Mouse (Mus musculus): ENCODE measurements at regions not wholly inside any gene's neighbourhood (a gene's known extent, or its start where the extent isn't known, plus 50 kb on each side); places are given as distances from the start of the nearest gene placed in this dataset.

GRCm38 (mm10) chr4:105937587-105937986, 147.9 kb downstream of the Gm12728 start:
- intact Hi-C loops (cut with DNase I), result no loop called here
- no peak overlapping the region for H3K27ac ChIP-seq

GRCm38 (mm10) chr4:105938886-105939285, 149.2 kb downstream of the Gm12728 start:
- H3K4me1 ChIP-seq (ENCODE audit: control insufficient read depth, insufficient read depth, low read length), result no peaks in the 10 kb centered on the region; the same call in 1 of the 2 replicates
- H3K27ac ChIP-seq, result no peak overlapping the region
- no peaks in the 10 kb centered on the region for H3K79me2 ChIP-seq (replicated peaks; ENCODE audit: control insufficient read depth, insufficient read depth, low read length)
- H3K27me3 ChIP-seq (ENCODE audit: control insufficient read depth, insufficient read depth, low read length), result no peaks in the 10 kb centered on the region
- no peak for DNase-seq
- no peak for TF ChIP-seq EP300 (IDR thresholded peaks at IDR 0.05; ENCODE audit: insufficient read depth, low read depth, low read length)
- TF ChIP-seq CTCF (IDR thresholded peaks at IDR 0.05), result no peak
- TF ChIP-seq POLR2A (IDR thresholded peaks at IDR 0.05; ENCODE audit: insufficient read depth, low read depth, low read length), result no peak
- no peaks in the 10 kb centered on the region for H3K36me3 ChIP-seq (ENCODE audit: control insufficient read depth, insufficient read depth, low read length)
- no peak overlapping the region for H3K4me3 ChIP-seq
- no peak overlapping the region for H3K9ac ChIP-seq (ENCODE audit: low read depth, low read length)
- intact Hi-C loops (cut with DNase I), result no loop called here
- WGBS, result 92% methylated on average over 11 of the region's 11 CpGs

More at GRCm38 (mm10) chr4:105937587-105937986, 147.9 kb downstream of the Gm12728 start:
- Histone ChIP-seq H3K4me3 (no peak overlapping the region), H3K4me1 (ENCODE audit: control insufficient read depth, insufficient read depth, low read length) (no peaks in the 10 kb centered on the region; the same call in 1 of the 2 replicates), H3K9ac (ENCODE audit: low read depth, low read length) (no peak overlapping the region), H3K79me2 (replicated peaks; ENCODE audit: control insufficient read depth, insufficient read depth, low read length) (no peaks in the 10 kb centered on the region), H3K27me3 (ENCODE audit: control insufficient read depth, insufficient read depth, low read length) (no peaks in the 10 kb centered on the region), H3K36me3 (ENCODE audit: control insufficient read depth, insufficient read depth, low read length) (no peaks in the 10 kb centered on the region)
- no peak for TF ChIP-seq CTCF (IDR thresholded peaks at IDR 0.05)
- no peak for TF ChIP-seq POLR2A (IDR thresholded peaks at IDR 0.05; ENCODE audit: insufficient read depth, low read depth, low read length)
- TF ChIP-seq EP300 (IDR thresholded peaks at IDR 0.05; ENCODE audit: insufficient read depth, low read depth, low read length), result no peak
- 75% methylated on average over 6 of the region's 6 CpGs for WGBS
- no peak for DNase-seq

GRCm38 (mm10) chr4:105939636-105940199, 150.0 kb downstream of the Gm12728 start:
- WGBS, result 86% methylated on average over 11 of the region's 11 CpGs
- intact Hi-C loops (cut with DNase I), result loop anchor here (2.0 kb wide), 1 partner anchor 785 kb away; no protein-coding TSS in a partner anchor
- TF ChIP-seq POLR2A (IDR thresholded peaks at IDR 0.05; ENCODE audit: insufficient read depth, low read depth, low read length), result no peak
- no peak for TF ChIP-seq EP300 (IDR thresholded peaks at IDR 0.05; ENCODE audit: insufficient read depth, low read depth, low read length)
- TF ChIP-seq CTCF (IDR thresholded peaks at IDR 0.05), result no peak

GRCm38 (mm10) chr4:105940891-105941290, 151.2 kb downstream of the Gm12728 start:
- Histone ChIP-seq H3K4me1 (ENCODE audit: control insufficient read depth, insufficient read depth, low read length) (no peaks in the 10 kb centered on the region; the same call in 1 of the 2 replicates), H3K27ac (no peak overlapping the region), H3K27me3 (ENCODE audit: control insufficient read depth, insufficient read depth, low read length) (no peaks in the 10 kb centered on the region), H3K79me2 (replicated peaks; ENCODE audit: control insufficient read depth, insufficient read depth, low read length) (no peaks in the 10 kb centered on the region), H3K9ac (ENCODE audit: low read depth, low read length) (no peak overlapping the region), H3K4me3 (no peak overlapping the region), H3K36me3 (ENCODE audit: control insufficient read depth, insufficient read depth, low read length) (no peaks in the 10 kb centered on the region)
- 75% methylated on average over 7 of the region's 7 CpGs for WGBS
- DNase-seq, result no peak
- TF ChIP-seq POLR2A (IDR thresholded peaks at IDR 0.05; ENCODE audit: insufficient read depth, low read depth, low read length), result no peak
- no peak for TF ChIP-seq CTCF (IDR thresholded peaks at IDR 0.05)
- intact Hi-C loops (cut with DNase I), result loop anchor here (2.0 kb wide), 1 partner anchor 786 kb away; no protein-coding TSS in a partner anchor

More at GRCm38 (mm10) chr4:105939636-105940199, 150.0 kb downstream of the Gm12728 start:
- H3K27ac ChIP-seq, result no peak overlapping the region
- no peaks in the 10 kb centered on the region for H3K27me3 ChIP-seq (ENCODE audit: control insufficient read depth, insufficient read depth, low read length)
- H3K79me2 ChIP-seq (replicated peaks; ENCODE audit: control insufficient read depth, insufficient read depth, low read length), result no peaks in the 10 kb centered on the region
- no peaks in the 10 kb centered on the region; the same call in 1 of the 2 replicates for H3K4me1 ChIP-seq (ENCODE audit: control insufficient read depth, insufficient read depth, low read length)
- no peak overlapping the region for H3K9ac ChIP-seq (ENCODE audit: low read depth, low read length)
- H3K4me3 ChIP-seq, result no peak overlapping the region
- no peaks in the 10 kb centered on the region for H3K36me3 ChIP-seq (ENCODE audit: control insufficient read depth, insufficient read depth, low read length)
- DNase-seq, result no peak

GRCm38 (mm10) chr4:105941785-105942184, 152.1 kb downstream of the Gm12728 start:
- intact Hi-C loops (cut with DNase I), result loop anchor here (2.0 kb wide), 1 partner anchor 787 kb away; no protein-coding TSS in a partner anchor
- Histone ChIP-seq H3K9ac (ENCODE audit: low read depth, low read length) (no peak overlapping the region), H3K4me1 (ENCODE audit: control insufficient read depth, insufficient read depth, low read length) (no peaks in the 10 kb centered on the region; the same call in 1 of the 2 replicates), H3K27ac (no peak overlapping the region), H3K36me3 (ENCODE audit: control insufficient read depth, insufficient read depth, low read length) (no peaks in the 10 kb centered on the region), H3K79me2 (replicated peaks; ENCODE audit: control insufficient read depth, insufficient read depth, low read length) (no peaks in the 10 kb centered on the region), H3K4me3 (no peak overlapping the region), H3K27me3 (ENCODE audit: control insufficient read depth, insufficient read depth, low read length) (no peaks in the 10 kb centered on the region)
- TF ChIP-seq CTCF (IDR thresholded peaks at IDR 0.05) (peak; percentile 85), EP300 (IDR thresholded peaks at IDR 0.05; ENCODE audit: insufficient read depth, low read depth, low read length) (no peak)
- 36% methylated on average over 7 of the region's 7 CpGs for WGBS
- DNase-seq, result peak; percentile 29 to 68

GRCm38 (mm10) chr4:105944962-105945361, 155.3 kb downstream of the Gm12728 start:
- intact Hi-C loops (cut with DNase I), result no loop called here
- H3K9ac ChIP-seq (ENCODE audit: low read depth, low read length), result no peak overlapping the region
- DNase-seq, result no peak
- H3K4me3 ChIP-seq, result no peak overlapping the region
- no peaks in the 10 kb centered on the region; the same call in 1 of the 2 replicates for H3K4me1 ChIP-seq (ENCODE audit: control insufficient read depth, insufficient read depth, low read length)
- H3K27me3 ChIP-seq (ENCODE audit: control insufficient read depth, insufficient read depth, low read length), result no peaks in the 10 kb centered on the region
- no peak for TF ChIP-seq EP300 (IDR thresholded peaks at IDR 0.05; ENCODE audit: insufficient read depth, low read depth, low read length)
- TF ChIP-seq CTCF (IDR thresholded peaks at IDR 0.05), result no peak
- no peaks in the 10 kb centered on the region for H3K79me2 ChIP-seq (replicated peaks; ENCODE audit: control insufficient read depth, insufficient read depth, low read length)
- 51% methylated on average over 5 of the region's 5 CpGs for WGBS
- no peak overlapping the region for H3K27ac ChIP-seq
- no peaks in the 10 kb centered on the region for H3K36me3 ChIP-seq (ENCODE audit: control insufficient read depth, insufficient read depth, low read length)
